Mouse (Mus musculus) kidney, adult 9 months (tissue): ENCODE measurements around the gene Rilpl1.
"Not testable (repeated sequence)": the region's sequence is repeated elsewhere in the genome, so short reads cannot be mapped to it uniquely, and the experiment has no call there.

Experiments used
- DNase-seq: peaks from one replicate; pipeline ENCODE4 v3.0.0; 2022

The Rilpl1 gene

DNA sequence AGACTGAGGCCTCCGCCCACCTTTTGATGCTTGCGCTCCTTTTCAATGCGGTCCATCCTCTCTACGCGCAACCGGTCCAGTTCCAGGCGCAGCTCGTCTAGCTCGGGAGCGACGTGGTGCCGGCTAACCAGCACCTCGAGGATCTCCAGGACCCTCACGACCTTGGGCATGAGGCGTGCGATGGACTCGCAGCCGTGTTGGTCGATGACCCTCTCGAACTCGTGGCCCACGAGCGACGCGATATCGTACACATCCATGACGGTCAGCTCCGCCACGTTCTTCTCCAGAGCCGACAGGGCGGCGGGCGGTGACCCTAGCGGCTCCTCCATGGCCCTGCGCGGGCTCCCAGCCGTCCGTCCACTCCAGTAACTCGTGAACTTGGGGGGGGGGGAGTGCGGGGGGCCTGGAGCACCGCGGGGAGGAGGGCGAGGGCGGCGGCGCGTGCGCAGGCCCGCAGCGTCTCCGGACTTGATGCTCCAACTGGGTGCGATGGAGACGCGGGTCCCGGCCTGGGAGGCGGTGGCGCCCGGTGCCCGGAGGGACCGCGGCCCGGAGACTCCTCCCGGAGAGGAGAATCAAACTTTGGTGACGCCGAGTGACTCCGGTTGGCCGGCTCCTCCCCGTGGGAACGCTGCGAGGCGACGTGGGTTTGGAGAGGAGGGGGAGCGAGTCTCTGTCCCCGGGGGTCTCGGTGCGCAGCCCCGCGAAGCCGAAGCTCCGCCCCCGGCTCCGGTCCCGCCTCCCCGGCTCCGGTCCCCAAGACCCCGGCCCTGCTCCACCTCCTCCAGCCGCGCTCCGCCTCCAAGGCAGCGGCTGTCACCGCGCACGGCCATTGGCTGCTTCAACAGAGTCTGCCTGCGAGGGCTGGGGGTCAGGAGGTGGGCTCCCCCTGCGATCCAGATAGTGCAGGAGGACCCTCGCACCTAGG is at the start of gene Rilpl1:
TSS of gene Rilpl1 (minus strand) at position 737 of the 928 bp plus-strand sequence.
- DNase-seq: peak; percentile 73

DNA sequence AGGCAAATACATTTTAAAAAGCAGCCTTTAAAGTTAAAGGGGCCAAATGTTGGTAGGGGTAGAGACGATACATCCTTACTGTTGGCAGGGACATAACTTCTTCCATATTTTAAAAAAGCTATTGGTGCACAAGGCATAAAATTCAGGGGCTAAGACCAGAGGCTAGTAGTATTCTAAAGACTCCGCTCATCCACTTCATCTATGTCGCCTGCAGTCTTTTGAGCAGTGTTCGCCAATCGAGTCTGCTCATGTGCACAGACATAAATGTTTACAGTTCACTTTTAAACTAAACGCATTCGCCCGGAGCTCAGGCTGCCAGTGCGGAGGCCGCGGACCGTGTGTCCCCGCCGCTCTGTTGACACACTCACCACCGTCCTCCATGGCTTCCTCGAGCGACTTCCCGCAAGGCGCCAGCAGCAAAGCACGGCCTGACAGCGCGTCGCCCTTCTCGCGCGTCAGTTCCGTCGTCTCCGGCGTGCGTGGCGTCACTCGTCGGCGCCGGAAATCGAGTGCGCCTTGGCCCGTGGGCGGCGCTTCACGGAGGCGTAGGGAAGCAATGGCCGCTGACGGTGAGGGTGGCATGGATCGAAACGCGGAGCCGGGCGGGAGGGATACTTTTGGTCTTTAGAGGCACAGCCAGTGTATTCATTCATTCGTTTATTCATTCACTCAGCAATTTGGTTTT is 47.6 kb upstream of the Rilpl1 start, which contains the start of the genes Eif2b1 and Gtf2h3:
TSS of gene Eif2b1 (minus strand) at position 499 of the 685 bp plus-strand sequence.
TSS of gene Gtf2h3 (plus strand) at position 508 of the 685 bp plus-strand sequence.
- peak; percentile 92 for DNase-seq

DNA sequence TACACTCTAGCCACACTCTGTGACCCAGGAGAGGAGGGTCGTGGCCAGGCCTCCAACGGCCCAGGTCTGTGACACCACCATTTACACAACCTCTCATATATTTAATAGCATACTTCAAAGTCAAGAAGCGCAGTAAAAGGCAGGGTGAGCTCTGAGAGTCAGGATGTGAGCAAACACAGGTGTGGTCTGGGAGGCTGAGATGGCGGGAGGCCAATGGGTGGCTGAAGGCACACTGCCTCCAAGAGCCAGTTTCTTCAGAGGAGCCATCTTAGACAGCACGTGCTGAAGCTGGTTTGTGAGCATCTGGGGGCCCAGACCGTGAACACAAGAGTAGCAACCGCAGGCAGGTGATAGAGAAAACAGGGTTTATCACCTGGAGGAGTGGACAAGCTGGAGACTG is 44.3 kb upstream of the Rilpl1 start:
- DNase-seq: no peak

DNA sequence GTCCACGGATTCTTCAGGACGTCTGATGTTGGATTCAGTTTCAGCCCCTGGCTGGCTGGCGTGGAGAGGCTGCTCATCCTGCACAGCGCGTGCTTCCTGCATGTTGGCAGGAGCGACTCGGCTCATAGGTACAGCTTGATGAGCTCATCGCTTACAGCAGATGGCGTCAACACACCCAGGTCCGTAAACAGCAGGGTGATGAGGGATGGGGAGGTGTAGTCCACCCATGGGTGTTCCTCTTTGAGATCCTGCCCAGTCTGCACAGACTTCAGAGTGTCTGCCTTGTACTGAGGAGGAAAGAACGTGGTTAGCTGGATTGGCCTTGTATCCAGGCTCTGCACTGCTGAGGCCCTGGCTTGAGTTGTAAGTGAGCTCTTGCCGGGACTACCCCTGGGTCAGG is 39.9 kb upstream of the Rilpl1 start:
- no peak for DNase-seq

GRCm38 (mm10) chr5:124555145-124555544 is 24.0 kb upstream of the Rilpl1 start:
- no peak for DNase-seq

DNA sequence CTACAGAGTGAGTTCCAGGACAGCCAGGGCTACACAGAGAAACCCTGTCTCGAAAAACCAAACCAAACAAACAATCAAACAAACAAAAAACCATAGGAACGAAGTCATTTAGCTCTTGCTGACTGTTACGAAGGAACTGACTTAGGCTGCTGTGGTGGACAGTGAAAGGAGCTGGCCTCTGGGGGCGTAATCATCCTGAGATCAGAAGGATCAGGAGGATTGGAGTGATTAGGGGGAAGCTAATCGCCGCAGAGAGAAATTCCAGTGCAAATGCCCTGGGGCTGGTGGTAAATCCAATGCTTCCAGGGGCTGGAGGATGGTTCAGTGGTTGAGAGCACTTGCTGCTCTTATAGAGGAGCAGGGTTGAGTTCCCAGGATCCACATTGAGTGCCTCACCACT is 22.4 kb upstream of the Rilpl1 start:
- DNase-seq: no peak

GRCm38 (mm10) chr5:124552558-124553307 is 21.5 kb upstream of the Rilpl1 start, which contains the start of gene Ddx55:
TSS of gene Ddx55 (plus strand) at chr5:124552864.
- DNase-seq: peak; percentile 89

- no peak for DNase-seq
Measured at GRCm38 (mm10) chr5:124552094-124552472, 20.9 kb upstream of the Rilpl1 start.

- not testable (repeated sequence) for DNase-seq
Measured at GRCm38 (mm10) chr5:124551349-124552093, 20.3 kb upstream of the Rilpl1 start.

DNA sequence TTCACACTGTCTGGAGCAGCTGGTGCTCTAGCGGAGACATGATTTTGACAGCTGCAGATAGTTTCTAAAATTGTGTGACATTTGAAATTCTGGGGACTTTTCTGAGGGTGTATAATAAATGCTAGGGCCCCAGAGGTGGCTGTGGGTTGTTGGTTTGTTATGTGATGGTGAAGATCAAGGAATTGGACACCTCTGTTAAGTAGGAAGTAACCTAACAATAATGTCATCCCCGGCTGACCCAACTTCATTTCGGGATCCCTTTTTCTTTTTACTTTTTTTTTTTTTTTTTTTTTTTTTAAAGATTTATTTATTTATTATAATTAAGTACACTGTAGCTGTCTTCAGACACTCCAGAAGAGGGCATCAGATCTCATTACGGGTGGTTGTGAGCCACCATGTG is 19.5 kb upstream of the Rilpl1 start:
- DNase-seq: not testable (repeated sequence)

DNA sequence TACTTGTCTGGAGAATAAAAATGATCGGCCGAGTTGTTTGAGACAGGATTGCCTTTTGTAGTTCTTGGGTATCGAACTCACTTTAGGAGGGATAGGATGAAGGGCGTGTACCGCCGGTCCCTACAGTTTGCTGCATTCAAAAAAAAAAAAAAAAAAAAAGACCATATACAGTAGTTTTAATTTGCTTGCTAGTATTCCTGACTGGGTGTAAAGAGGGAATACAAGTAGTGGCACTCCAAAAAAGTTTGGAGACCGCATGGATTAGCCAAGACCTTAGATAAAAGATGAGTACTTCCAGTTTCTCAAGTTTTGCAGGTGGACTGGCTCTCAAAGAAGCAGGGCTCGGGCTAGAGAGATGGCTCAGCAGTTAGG is 10.4 kb upstream of the Rilpl1 start:
- no peak for DNase-seq

- DNase-seq: peak; percentile 81
Measured at GRCm38 (mm10) chr5:124540905-124541601, 9.9 kb upstream of the Rilpl1 start.

DNA sequence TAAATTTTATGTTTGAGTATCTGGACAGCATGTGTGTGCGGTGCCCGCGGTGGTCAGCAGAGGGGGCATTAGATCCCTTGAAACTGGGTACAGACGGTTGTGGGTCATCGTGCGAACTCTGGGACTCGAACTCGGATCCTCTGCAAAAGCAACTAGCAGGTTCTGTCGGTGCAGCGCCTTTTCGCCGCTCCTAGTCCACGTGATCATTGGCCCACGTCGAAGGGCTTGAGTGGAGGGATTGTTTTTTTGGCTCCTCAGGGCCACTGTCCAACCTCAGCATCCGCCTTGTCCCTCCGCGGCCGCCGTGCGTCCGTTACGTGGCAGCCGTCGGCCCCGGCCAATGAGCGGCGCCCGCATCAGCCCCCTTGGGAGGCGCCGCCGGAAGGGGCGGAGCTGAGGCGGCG is 9.2 kb upstream of the Rilpl1 start, which contains the start of gene Tmed2:
TSS of gene Tmed2 (plus strand) at position 313 of the 404 bp plus-strand sequence.
- DNase-seq: peak; percentile 98

- no peak for DNase-seq
Measured at GRCm38 (mm10) chr5:124539905-124540304, 8.7 kb upstream of the Rilpl1 start.

DNA sequence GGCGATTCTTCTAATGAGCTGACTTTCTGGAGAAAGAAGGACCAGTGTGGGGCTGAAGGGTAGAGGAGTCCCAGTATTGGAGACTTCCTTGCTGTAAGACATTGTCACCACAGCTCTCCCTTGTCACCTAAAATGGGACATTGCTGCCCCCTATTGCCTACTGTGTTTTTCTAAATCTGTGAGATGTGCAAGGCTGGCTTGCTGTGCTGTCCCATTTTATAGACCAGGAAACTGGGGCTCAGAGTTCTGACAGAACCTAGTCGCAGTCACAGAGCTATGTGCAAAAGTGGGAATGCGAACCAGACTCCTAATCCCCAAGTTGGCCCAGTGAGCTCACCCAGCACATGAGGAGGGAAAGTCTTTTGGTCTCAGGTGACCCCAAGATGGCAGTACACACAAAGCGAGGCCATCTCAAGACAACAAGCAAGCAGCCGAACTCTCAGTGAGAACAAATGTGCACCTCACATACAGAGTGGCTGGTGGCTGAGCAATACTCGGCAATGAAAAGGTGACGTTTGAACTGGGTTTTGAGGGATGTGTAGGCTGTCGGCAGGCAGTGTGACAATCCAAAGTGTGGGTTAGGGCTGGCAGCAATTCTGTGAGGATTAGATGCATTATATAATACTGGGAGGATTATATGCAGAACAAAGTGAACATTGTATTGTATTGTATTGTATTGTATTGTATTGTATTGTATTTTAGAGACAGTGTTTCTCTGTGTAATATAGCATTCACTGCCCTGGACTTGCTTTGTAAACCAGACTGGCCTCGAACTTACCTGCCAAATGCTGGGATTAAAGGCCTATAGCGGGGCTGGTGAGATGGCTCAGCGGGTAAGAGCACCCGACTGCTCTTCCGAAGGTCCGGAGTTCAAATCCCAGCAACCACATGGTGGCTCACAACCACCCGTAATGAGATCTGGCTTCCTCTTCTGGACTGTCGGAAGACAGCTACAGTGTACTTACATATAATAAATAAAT is 7.9 kb upstream of the Rilpl1 start:
- peak; percentile 83 for DNase-seq

GRCm38 (mm10) chr5:124536776-124537175 is 5.6 kb upstream of the Rilpl1 start:
- peak; percentile 85 for DNase-seq

GRCm38 (mm10) chr5:124535016-124535415 is 3.8 kb upstream of the Rilpl1 start:
- no peak for DNase-seq

- no peak for DNase-seq
Measured at GRCm38 (mm10) chr5:124532451-124532850, 1.3 kb upstream of the Rilpl1 start.

DNA sequence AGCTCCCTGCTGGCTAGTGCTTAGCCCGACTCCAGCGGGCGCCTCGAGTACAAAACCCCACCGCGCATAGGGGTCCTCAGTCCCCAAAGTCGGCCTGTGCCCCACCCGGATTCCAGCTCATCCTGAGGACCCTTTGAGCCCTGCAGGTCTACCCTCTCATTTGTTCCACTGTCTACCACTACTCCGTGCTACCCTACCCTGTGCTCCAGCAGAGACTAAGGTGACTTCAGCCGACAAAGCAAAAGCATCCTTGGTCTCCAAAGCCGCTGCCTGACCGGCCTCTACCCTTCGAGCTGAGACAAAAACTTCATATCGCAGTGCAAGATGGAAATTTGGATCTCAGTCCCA is 366 bp upstream of the Rilpl1 start:
- no peak for DNase-seq

DNA sequence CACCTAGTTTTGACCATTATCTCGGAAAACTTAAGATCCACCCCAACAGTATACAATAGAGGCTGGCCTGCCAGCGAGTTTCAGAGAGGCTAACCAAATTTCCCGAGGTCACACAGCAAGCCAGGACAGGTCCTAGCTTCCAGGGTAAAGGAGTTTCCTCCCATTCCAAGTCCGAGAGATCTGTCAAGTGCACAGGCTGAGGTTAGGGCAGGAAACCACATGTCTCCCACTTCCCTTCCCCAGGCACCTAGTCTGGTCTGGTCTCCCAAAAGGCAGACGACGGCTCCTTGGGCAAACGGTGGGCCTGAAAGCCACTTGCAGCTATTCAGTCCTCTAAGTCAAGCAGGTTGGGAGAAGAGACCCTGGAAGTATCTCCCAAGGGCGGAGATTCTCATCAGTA is 1.5 kb downstream of the Rilpl1 start:
- peak; percentile 43 for DNase-seq
